Mouse (Mus musculus): ENCODE data around the gene Grin2d. TPM values are rescaled to one million over a fixed set of nuclear protein-coding genes. Genes with fewer than 3 reads are reported as not detected.

Gene Grin2d
- polyA plus RNA-seq, 1 experiment from 2014 or later: 0.11 TPM

DNA sequence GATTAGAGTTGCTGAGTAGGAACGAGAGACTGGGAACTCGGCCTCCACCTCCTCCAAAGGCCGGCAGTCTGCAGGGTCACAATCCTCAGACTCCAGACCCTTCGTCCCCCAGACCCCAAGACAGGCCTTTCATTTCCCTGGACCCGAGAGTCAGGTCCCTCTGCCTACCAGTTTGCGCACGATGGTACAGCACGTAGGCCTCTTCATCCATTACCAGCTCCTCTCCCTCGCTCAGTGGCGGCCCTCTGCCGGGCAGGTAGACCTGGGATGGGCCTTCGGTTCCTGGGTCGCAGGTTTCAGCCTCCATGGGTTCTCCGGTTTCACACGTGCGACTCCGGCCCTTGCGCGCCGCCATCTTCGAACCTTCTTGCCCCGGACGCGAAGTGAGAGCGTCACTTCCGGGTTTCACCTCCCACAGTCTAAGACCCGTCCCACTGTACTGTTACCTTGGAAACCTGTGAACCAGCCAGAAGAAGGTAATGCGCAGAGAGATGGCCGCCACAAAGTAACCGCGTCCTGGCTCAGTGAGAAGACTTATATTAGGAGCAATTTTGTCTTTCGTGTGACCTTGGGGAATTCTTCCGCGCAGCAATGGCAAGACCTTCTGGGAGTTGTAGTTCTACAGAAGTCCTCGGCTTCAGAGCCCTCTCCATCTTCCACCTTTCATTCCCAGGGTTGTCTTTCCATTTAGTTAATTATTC is 47.6 kb downstream of the Grin2d start, which contains the start of gene Grwd1:
Grwd1 (minus strand) TSS at position 518 of the 701 bp plus-strand sequence.
- Histone ChIP-seq H3K9me3 (replicated peaks; ENCODE audit: control insufficient read depth, low read length) (no peaks in the 10 kb centered on the region), H3K4me1 (ENCODE audit: control insufficient read depth, insufficient read depth, low read length) (peaks cover 11% of the 10 kb centered on the region), H3K4me2 (peak within 1 kb of the TSS; percentile 74), H3K9ac (ENCODE audit: low read depth, low read length) (peak within 1 kb of the TSS; percentile 84), H3K36me3 (ENCODE audit: control insufficient read depth, insufficient read depth, low read length) (peaks cover 19% of the 10 kb centered on the region), H3K27me3 (ENCODE audit: control insufficient read depth, insufficient read depth, low read length) (peaks cover 45% of the 10 kb centered on the region), H3K27ac (ENCODE audit: low read depth, low read length) (no peak within 1 kb of the TSS; the same call in 1 of the 2 replicates), H3K4me3 (ENCODE audit: low read depth, low read length) (peak within 1 kb of the TSS; percentile 94)
- peak; percentile 60 for ATAC-seq (replicated peaks; ENCODE audit: insufficient number of reproducible peaks, low FRiP score, low TSS enrichment)
- WGBS (ENCODE audit: insufficient replicate concordance): 0% methylated on average over 35 of the region's 35 CpGs

- WGBS (ENCODE audit: insufficient replicate concordance): 88% methylated on average over 7 of the region's 7 CpGs
- H3K4me1 ChIP-seq (ENCODE audit: control insufficient read depth, insufficient read depth, low read length): peaks cover 6% of the 10 kb centered on the region; the same call in 1 of the 2 replicates
- no peak for ATAC-seq (replicated peaks; ENCODE audit: insufficient number of reproducible peaks, low FRiP score, low TSS enrichment)
- no peaks in the 10 kb centered on the region for H3K9me3 ChIP-seq (replicated peaks; ENCODE audit: control insufficient read depth, low read length)
- H3K27ac ChIP-seq (ENCODE audit: low read depth, low read length): no peak overlapping the region
- H3K9ac ChIP-seq (ENCODE audit: low read depth, low read length): no peak overlapping the region
- H3K4me2 ChIP-seq: no peak overlapping the region
- no peak overlapping the region for H3K4me3 ChIP-seq (ENCODE audit: low read depth, low read length)
- peaks cover 5% of the 10 kb centered on the region for H3K27me3 ChIP-seq (ENCODE audit: control insufficient read depth, insufficient read depth, low read length)
- peaks cover 22% of the 10 kb centered on the region for H3K36me3 ChIP-seq (ENCODE audit: control insufficient read depth, insufficient read depth, low read length)
Measured at GRCm38 (mm10) chr7:45826631-45827030, 51.5 kb downstream of the Grin2d start.

DNA sequence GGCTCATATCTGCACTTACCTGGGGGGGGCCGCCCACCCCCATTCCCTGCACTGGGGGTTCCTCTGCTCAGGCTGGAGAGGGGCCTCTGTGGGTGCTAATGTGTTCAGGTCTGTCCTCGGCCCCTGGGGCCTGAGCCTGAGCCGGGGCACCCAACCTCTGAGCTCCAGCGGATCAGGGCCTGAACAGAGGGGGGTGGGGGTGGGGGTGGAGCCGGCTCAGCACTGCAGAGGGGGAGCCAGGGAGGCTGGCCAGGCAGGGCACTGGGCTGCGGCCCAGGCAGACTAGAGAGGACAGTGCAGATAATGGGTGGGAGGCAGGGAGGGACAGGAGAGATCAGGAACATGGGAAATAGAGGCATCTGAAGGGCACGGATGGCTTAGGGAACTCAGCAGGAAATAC is 53.6 kb downstream of the Grin2d start, which contains the start of gene Kcnj14:
Kcnj14 (minus strand) TSS at position 185 of the 400 bp plus-strand sequence.
- H3K9me3 ChIP-seq (replicated peaks; ENCODE audit: control insufficient read depth, low read length): no peaks in the 10 kb centered on the region
- no peak within 1 kb of the TSS for H3K4me2 ChIP-seq
- no peaks in the 10 kb centered on the region for H3K27me3 ChIP-seq (ENCODE audit: control insufficient read depth, insufficient read depth, low read length)
- no peak within 1 kb of the TSS for H3K4me3 ChIP-seq (ENCODE audit: low read depth, low read length)
- no peak within 1 kb of the TSS for H3K27ac ChIP-seq (ENCODE audit: low read depth, low read length)
- H3K9ac ChIP-seq (ENCODE audit: low read depth, low read length): no peak within 1 kb of the TSS
- WGBS (ENCODE audit: insufficient replicate concordance): 52% methylated on average over 7 of the region's 7 CpGs
- no peak for ATAC-seq (replicated peaks; ENCODE audit: insufficient number of reproducible peaks, low FRiP score, low TSS enrichment)
- H3K4me1 ChIP-seq (ENCODE audit: control insufficient read depth, insufficient read depth, low read length): peaks cover 4% of the 10 kb centered on the region
- peaks cover 22% of the 10 kb centered on the region for H3K36me3 ChIP-seq (ENCODE audit: control insufficient read depth, insufficient read depth, low read length)

DNA sequence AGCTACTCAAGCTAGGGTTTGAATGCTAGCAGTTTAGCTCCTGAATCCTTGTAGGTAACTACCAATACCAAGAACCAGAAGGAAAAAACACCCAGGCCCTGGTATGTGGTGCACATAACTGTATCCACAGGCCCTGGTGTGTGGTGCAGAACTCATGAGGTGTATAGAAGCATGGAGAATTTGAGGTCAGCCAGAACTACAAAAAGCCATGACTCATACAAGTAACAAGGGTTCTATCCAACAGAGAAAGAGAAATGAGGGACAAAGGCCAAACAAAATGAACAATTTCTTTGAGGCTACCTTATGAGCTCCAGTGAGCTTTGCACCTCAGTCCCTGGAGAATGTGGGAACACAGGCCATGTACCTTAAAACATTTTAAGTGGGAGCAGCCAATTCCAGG is 57.3 kb downstream of the Grin2d start:
- no peaks in the 10 kb centered on the region for H3K9me3 ChIP-seq (replicated peaks; ENCODE audit: control insufficient read depth, low read length)
- H3K4me1 ChIP-seq (ENCODE audit: control insufficient read depth, insufficient read depth, low read length): peaks cover 3% of the 10 kb centered on the region; the same call in 1 of the 2 replicates
- H3K27me3 ChIP-seq (ENCODE audit: control insufficient read depth, insufficient read depth, low read length): peaks cover 8% of the 10 kb centered on the region
- ATAC-seq (replicated peaks; ENCODE audit: insufficient number of reproducible peaks, low FRiP score, low TSS enrichment): no peak
- peaks cover 6% of the 10 kb centered on the region for H3K36me3 ChIP-seq (ENCODE audit: control insufficient read depth, insufficient read depth, low read length)
- H3K4me3 ChIP-seq (ENCODE audit: low read depth, low read length): no peak overlapping the region
- no peak overlapping the region for H3K27ac ChIP-seq (ENCODE audit: low read depth, low read length)
- no peak overlapping the region for H3K9ac ChIP-seq (ENCODE audit: low read depth, low read length)
- H3K4me2 ChIP-seq: no peak overlapping the region

GRCm38 (mm10) chr7:45819843-45820242 is 58.3 kb downstream of the Grin2d start:
- no peak for ATAC-seq (replicated peaks; ENCODE audit: insufficient number of reproducible peaks, low FRiP score, low TSS enrichment)
- Histone ChIP-seq H3K4me3 (ENCODE audit: low read depth, low read length) (peak overlapping the region; percentile 12; the same call in 1 of the 2 replicates), H3K4me1 (ENCODE audit: control insufficient read depth, insufficient read depth, low read length) (peaks cover 6% of the 10 kb centered on the region), H3K9ac (ENCODE audit: low read depth, low read length) (0 out of 2 replicates have a peak overlapping the region, but pooled peaks have one; percentile 22), H3K27ac (ENCODE audit: low read depth, low read length) (no peak overlapping the region), H3K36me3 (ENCODE audit: control insufficient read depth, insufficient read depth, low read length) (no peaks in the 10 kb centered on the region; the same call in 1 of the 2 replicates), H3K27me3 (ENCODE audit: control insufficient read depth, insufficient read depth, low read length) (peaks cover 8% of the 10 kb centered on the region), H3K9me3 (replicated peaks; ENCODE audit: control insufficient read depth, low read length) (no peaks in the 10 kb centered on the region), H3K4me2 (peak overlapping the region; percentile 55)
- 5% methylated on average over 25 of the region's 25 CpGs for WGBS (ENCODE audit: insufficient replicate concordance)

GRCm38 (mm10) chr7:45815984-45816351 is 62.2 kb downstream of the Grin2d start:
- peaks cover 17% of the 10 kb centered on the region for H3K36me3 ChIP-seq (ENCODE audit: control insufficient read depth, insufficient read depth, low read length)
- H3K4me1 ChIP-seq (ENCODE audit: control insufficient read depth, insufficient read depth, low read length): peaks cover 22% of the 10 kb centered on the region
- H3K9me3 ChIP-seq (replicated peaks; ENCODE audit: control insufficient read depth, low read length): no peaks in the 10 kb centered on the region
- WGBS (ENCODE audit: insufficient replicate concordance): 53% methylated on average over 2 of the region's 2 CpGs
- no peak overlapping the region for H3K4me2 ChIP-seq
- H3K27ac ChIP-seq (ENCODE audit: low read depth, low read length): no peak overlapping the region
- H3K27me3 ChIP-seq (ENCODE audit: control insufficient read depth, insufficient read depth, low read length): peaks cover 8% of the 10 kb centered on the region
- ATAC-seq (replicated peaks; ENCODE audit: insufficient number of reproducible peaks, low FRiP score, low TSS enrichment): no peak
- no peak overlapping the region for H3K9ac ChIP-seq (ENCODE audit: low read depth, low read length)
- H3K4me3 ChIP-seq (ENCODE audit: low read depth, low read length): no peak overlapping the region

- 55% methylated on average over 10 of the region's 10 CpGs for WGBS (ENCODE audit: insufficient replicate concordance)
- H3K27ac ChIP-seq (ENCODE audit: low read depth, low read length): no peak overlapping the region
- peaks cover 22% of the 10 kb centered on the region for H3K4me1 ChIP-seq (ENCODE audit: control insufficient read depth, insufficient read depth, low read length)
- no peak overlapping the region for H3K4me3 ChIP-seq (ENCODE audit: low read depth, low read length)
- H3K9ac ChIP-seq (ENCODE audit: low read depth, low read length): no peak overlapping the region
- H3K27me3 ChIP-seq (ENCODE audit: control insufficient read depth, insufficient read depth, low read length): peaks cover 8% of the 10 kb centered on the region
- H3K4me2 ChIP-seq: no peak overlapping the region
- no peaks in the 10 kb centered on the region for H3K9me3 ChIP-seq (replicated peaks; ENCODE audit: control insufficient read depth, low read length)
- ATAC-seq (replicated peaks; ENCODE audit: insufficient number of reproducible peaks, low FRiP score, low TSS enrichment): no peak
- peaks cover 22% of the 10 kb centered on the region for H3K36me3 ChIP-seq (ENCODE audit: control insufficient read depth, insufficient read depth, low read length)
Measured at GRCm38 (mm10) chr7:45815323-45815983, 62.7 kb downstream of the Grin2d start.

DNA sequence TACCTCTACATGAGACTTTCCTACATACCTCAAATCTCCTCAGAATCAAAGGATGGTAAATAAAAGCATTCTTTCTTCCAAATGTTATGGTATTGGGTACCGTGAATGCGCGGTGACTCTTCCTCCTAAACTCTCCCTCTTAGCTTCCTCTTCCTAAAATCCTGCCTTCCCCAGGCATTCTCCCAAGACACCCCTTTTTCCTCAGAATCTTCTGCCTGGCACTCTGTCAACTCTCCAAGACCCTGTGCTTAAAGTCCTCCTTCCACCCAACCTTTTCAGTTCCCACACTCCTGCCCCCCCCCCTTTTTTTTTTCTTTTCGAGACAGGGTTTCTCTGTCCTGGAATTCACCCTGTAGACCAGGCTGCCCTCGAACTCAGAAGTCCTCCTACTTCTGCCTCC is 63.3 kb downstream of the Grin2d start:
- no peaks in the 10 kb centered on the region for H3K9me3 ChIP-seq (replicated peaks; ENCODE audit: control insufficient read depth, low read length)
- WGBS (ENCODE audit: insufficient replicate concordance): 14% methylated on average over 5 of the region's 5 CpGs
- no peak for ATAC-seq (replicated peaks; ENCODE audit: insufficient number of reproducible peaks, low FRiP score, low TSS enrichment)
- H3K9ac ChIP-seq (ENCODE audit: low read depth, low read length): no peak overlapping the region
- H3K4me3 ChIP-seq (ENCODE audit: low read depth, low read length): peak overlapping the region; percentile 94
- peak overlapping the region; percentile 57 for H3K4me2 ChIP-seq
- peaks cover 28% of the 10 kb centered on the region for H3K36me3 ChIP-seq (ENCODE audit: control insufficient read depth, insufficient read depth, low read length)
- H3K4me1 ChIP-seq (ENCODE audit: control insufficient read depth, insufficient read depth, low read length): peaks cover 21% of the 10 kb centered on the region
- H3K27ac ChIP-seq (ENCODE audit: low read depth, low read length): no peak overlapping the region
- peaks cover 8% of the 10 kb centered on the region for H3K27me3 ChIP-seq (ENCODE audit: control insufficient read depth, insufficient read depth, low read length)
